8 mouse cellular contexts compared by ENCODE assay signal in genomic region chr12:86795838-86796232, GRCm38 (mm10).
DNase-seq lines count a peak whose midpoint lies in the region; ATAC-seq and TF ChIP-seq lines count a peak whose summit lies in the region.

No protein-coding gene starts in this region.

- 4% methylated on average over 4 of the region's 4 CpGs for WGBS in limb, embryonic 14.5 days
- 1% methylated on average over 4 of the region's 4 CpGs for WGBS in midbrain, postnatal 0 days

- peak; percentile 41; the same call in 1 of the 2 replicates for TF ChIP-seq POLR2A in limb, embryonic 14.5 days (IDR thresholded peaks at IDR 0.05; ENCODE audit: borderline replicate concordance, extremely low read depth, insufficient read depth, insufficient read length)

- intact Hi-C loops in gastrocnemius, postnatal 36 days (cut with DNase I) = loop anchor here (1.0 kb wide), 1 partner anchor 110 kb away; no protein-coding TSS in a partner anchor

- H3K27ac ChIP-seq in limb, embryonic 14.5 days (replicated peaks; ENCODE audit: low read depth, low read length) = no peak overlapping the region
- H3K27ac ChIP-seq in midbrain, postnatal 0 days (ENCODE audit: low read depth, low read length) = peak overlapping the region; percentile 62

- H3K27me3 ChIP-seq in limb, embryonic 14.5 days (ENCODE audit: control insufficient read depth, insufficient read depth, low read length) = no peaks in the 10 kb centered on the region
- no peaks in the 10 kb centered on the region for H3K27me3 ChIP-seq in midbrain, postnatal 0 days (ENCODE audit: insufficient read depth, low read length)

- H3K36me3 ChIP-seq in limb, embryonic 14.5 days (ENCODE audit: control insufficient read depth, insufficient read depth, low read length) = no peaks in the 10 kb centered on the region
- no peaks in the 10 kb centered on the region for H3K36me3 ChIP-seq in midbrain, postnatal 0 days (ENCODE audit: insufficient read depth, low read length)

- peak; percentile 82 to 86 for DNase-seq in left cerebral cortex, adult 18-20 months (ENCODE audit: low spot score in 2 of 2)
- DNase-seq in left cerebral cortex, adult 11 months (ENCODE audit: low spot score) = no peak
- DNase-seq in embryo, embryonic 10 days (ENCODE audit: low spot score) = peak; percentile 92
- DNase-seq in gastrocnemius, postnatal 36 days = peak; percentile 69 to 76
- peak; percentile 76 for DNase-seq in kidney, adult 11 months
- DNase-seq in limb, embryonic 14.5 days (ENCODE audit: low spot score) = peak; percentile 78
- DNase-seq in midbrain, postnatal 0 days (ENCODE audit: low spot score) = peak; percentile 94
- peak; percentile 72 to 87 for DNase-seq in spleen, postnatal 10 days (ENCODE audit: low spot score in 2 of 2)

- H3K9me3 ChIP-seq in limb, embryonic 14.5 days (ENCODE audit: control insufficient read depth, low read length) = no peaks in the 10 kb centered on the region
- H3K9me3 ChIP-seq in midbrain, postnatal 0 days (ENCODE audit: low read length) = no peaks in the 10 kb centered on the region

- peaks cover 18% of the 10 kb centered on the region for H3K4me1 ChIP-seq in limb, embryonic 14.5 days (ENCODE audit: control insufficient read depth, insufficient read depth, low read length)
- H3K4me1 ChIP-seq in midbrain, postnatal 0 days (ENCODE audit: insufficient read depth, low read length) = peaks cover 13% of the 10 kb centered on the region

- ATAC-seq in limb, embryonic 14.5 days (ENCODE audit: low FRiP score, low read depth) = peak; percentile 16; the same call in 1 of the 2 replicates
- peak; percentile 62; the same call in 1 of the 2 replicates for ATAC-seq in midbrain, postnatal 0 days (ENCODE audit: low FRiP score)

- TF ChIP-seq CTCF in midbrain, postnatal 0 days (IDR thresholded peaks at IDR 0.05) = peak; percentile 100

- H3K9ac ChIP-seq in limb, embryonic 14.5 days (ENCODE audit: low read depth, low read length, severe bottlenecking) = no peak overlapping the region
- 0 out of 2 replicates have a peak overlapping the region, but pooled peaks have one; percentile 19 for H3K9ac ChIP-seq in midbrain, postnatal 0 days (replicated peaks; ENCODE audit: low read length, poor library complexity, severe bottlenecking)

- no peak overlapping the region for H3K4me3 ChIP-seq in limb, embryonic 14.5 days (replicated peaks; ENCODE audit: low read length)
- H3K4me3 ChIP-seq in midbrain, postnatal 0 days (ENCODE audit: low read depth, low read length) = no peak overlapping the region

- no peak overlapping the region for H3K4me2 ChIP-seq in limb, embryonic 14.5 days (replicated peaks; ENCODE audit: low read depth, low read length, severe bottlenecking)
- H3K4me2 ChIP-seq in midbrain, postnatal 0 days (ENCODE audit: low read depth, low read length, poor library complexity, severe bottlenecking) = no peak overlapping the region
